Mouse (Mus musculus) lung, adult 2 months (tissue): Measurements from ENCODE around the gene Myo16.

Experiments used
- CTCF ChIP-seq: fragments of 200-500 bp; IDR thresholded peaks from 2 replicates; pipeline ENCODE4 v1.5.1; 2011; ENCODE audit warnings: mild to moderate bottlenecking, low read length, control low read depth; ENCODE audit not compliant: insufficient read depth
- POLR2A ChIP-seq: fragments of 200-500 bp; IDR thresholded peaks from 2 replicates; pipeline ENCODE4 v1.6.1; 2011; ENCODE audit warnings: low read depth, mild to moderate bottlenecking, control low read depth, low read length, borderline replicate concordance; ENCODE audit errors: extremely low read depth

- no peak for TF ChIP-seq POLR2A
- no peak for TF ChIP-seq CTCF
Measured at GRCm38 (mm10) chr8:10151692-10152247, 1.9 kb upstream of the Myo16 start.
